Mouse (Mus musculus) hindbrain, embryonic 10.5 days (tissue): ENCODE measurements around the gene Scgb2b7. TPM values are rescaled to one million over a fixed set of nuclear protein-coding genes. Genes with fewer than 3 reads are reported as not detected.
"Not testable (repeated sequence)": the region's sequence is repeated elsewhere in the genome, so short reads cannot be mapped to it uniquely, and the experiment has no call there.

Source experiments
- DNase-seq: peaks from one replicate; pipeline ENCODE4 v3.0.0-alpha.2; 2017; ENCODE audit warnings: low spot score
- H3K27ac ChIP-seq: fragments of 300-500 bp; sonication (generic); 2 replicates; pipeline ENCODE4 v1.5.1; 2016; ENCODE audit warnings: mild to moderate bottlenecking, moderate library complexity
- H3K27me3 ChIP-seq: fragments of 300-500 bp; sonication (generic); 2 replicates; pipeline ENCODE4 v1.6.1; 2016; ENCODE audit warnings: mild to moderate bottlenecking; ENCODE audit not compliant: poor library complexity, insufficient read depth, severe bottlenecking
- H3K36me3 ChIP-seq: fragments of 300-500 bp; sonication (generic); 2 replicates; pipeline ENCODE4 v1.6.1; 2016; ENCODE audit warnings: mild to moderate bottlenecking, moderate library complexity
- H3K4me1 ChIP-seq: fragments of 300-500 bp; sonication (generic); replicated peaks from 2 replicates; pipeline ENCODE4 v1.6.1; 2016; ENCODE audit warnings: mild to moderate bottlenecking
- H3K4me3 ChIP-seq: fragments of 300-500 bp; sonication (generic); 2 replicates; pipeline ENCODE4 v1.5.1; 2016; ENCODE audit warnings: mild to moderate bottlenecking, moderate library complexity
- H3K9me3 ChIP-seq: fragments of 300-500 bp; sonication (generic); 2 replicates; pipeline ENCODE4 v1.6.1; 2016; ENCODE audit warnings: mild to moderate bottlenecking, moderate library complexity
- WGBS: fragments of 180-500 bp; shearing (Covaris S2); methylation state at CpG from one replicate; pipeline ENCODE4 v1.1.7; 2016; 5-methylcytosine and 5-hydroxymethylcytosine counted together
- polyA plus RNA-seq: library from polyadenylated mRNA; unstranded; fragments of >200 nt; fragmentation: Nextera tagmentation; extraction: Ambion mirVana; gene quantifications from 2 replicates; pipeline ENCODE4 v1.2.1, GENCODE M21; 2016

Scgb2b7 gene
- polyA plus RNA-seq: not detected in 2 replicates

- not testable (repeated sequence) for H3K27ac ChIP-seq, DNase-seq, H3K9me3 ChIP-seq, H3K27me3 ChIP-seq, H3K4me1 ChIP-seq, H3K36me3 ChIP-seq, H3K4me3 ChIP-seq
These were observed at the start of gene Scgb2b7 for GRCm38 (mm10) chr7:31705657-31706056. TSS of gene Scgb2b7 (minus strand) at chr7:31705757.

- DNase-seq, H3K4me1 ChIP-seq, H3K27ac ChIP-seq, H3K9me3 ChIP-seq, H3K36me3 ChIP-seq, H3K4me3 ChIP-seq, H3K27me3 ChIP-seq: not testable (repeated sequence)
- 89% methylated on average over 5 of the region's 5 CpGs for WGBS
These were observed 6.8 kb upstream of the Scgb2b7 start, which contains the start of gene Scgb1b7 for GRCm38 (mm10) chr7:31712365-31712764. TSS of gene Scgb1b7 (plus strand) at chr7:31712665.

Other genes with a start within 250 kb of the Scgb2b7 start
- not detected in 2 replicates for gene Scgb1b7, start 6.9 kb upstream of the Scgb2b7 start, polyA plus RNA-seq